Mouse (Mus musculus) T-helper 17 cell (primary cell): ENCODE measurements around the gene Gja3.

ENCODE experiments used
- in situ Hi-C, 2 experiments: fragments of 300-600 bp; cut with MboI, MseI; formaldehyde crosslinking; loops; 1 replicate in 1 of 2; 2 replicates in 1 of 2; pipeline ENCODE4 v1.15.1; 2025; ENCODE audit warnings: high pct_unique_total_duplicates in 2 of 2

Gene Gja3

DNA sequence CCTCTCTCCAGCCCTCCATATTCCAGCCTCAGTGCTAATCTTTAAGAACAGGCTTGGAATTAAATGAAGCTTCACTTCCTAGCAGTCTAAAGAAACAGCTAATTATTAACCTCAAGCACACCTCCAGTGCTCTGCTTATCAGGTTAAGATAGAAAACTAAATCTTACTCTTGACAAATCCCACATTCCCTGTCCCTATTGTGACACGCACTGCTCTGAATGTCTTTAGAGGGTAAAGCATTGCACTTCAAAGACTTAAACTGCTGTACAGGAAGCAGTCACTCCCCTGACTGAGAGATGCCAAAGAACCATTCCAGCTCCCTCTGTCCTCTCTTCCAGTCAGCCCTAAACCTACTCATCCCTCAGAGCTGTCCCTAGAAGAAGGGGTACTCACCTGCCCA, 16.5 kb downstream of the Gja3 start:
- in situ Hi-C loops = no loop called here

DNA sequence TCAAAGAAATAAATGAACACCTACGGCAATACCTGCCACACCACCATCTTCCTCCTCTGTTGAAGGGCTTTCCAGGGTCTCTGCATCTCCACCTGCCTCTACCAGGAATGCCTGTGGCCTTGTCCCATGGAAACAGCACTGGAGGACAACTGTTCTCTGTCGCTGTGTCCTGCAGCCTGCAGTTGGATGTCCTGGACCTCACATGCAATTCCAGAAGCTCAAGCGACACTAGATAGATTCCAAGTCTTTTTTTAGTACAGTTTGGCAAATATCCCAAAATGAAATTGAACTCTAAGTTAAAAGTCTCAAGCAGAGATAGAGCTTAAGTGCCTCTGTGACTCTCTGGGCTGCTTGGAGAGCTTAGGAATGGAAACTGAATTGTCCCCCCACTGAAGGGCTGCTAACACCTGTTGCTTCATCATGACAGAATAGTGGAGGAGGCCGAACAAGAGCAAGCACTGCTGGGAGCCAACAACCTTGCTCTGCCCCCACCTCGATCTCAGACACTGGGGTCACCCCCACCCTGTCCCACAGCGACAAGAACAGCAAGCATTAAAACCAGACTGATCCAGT, 22.9 kb downstream of the Gja3 start:
- in situ Hi-C loops = no loop called here

DNA sequence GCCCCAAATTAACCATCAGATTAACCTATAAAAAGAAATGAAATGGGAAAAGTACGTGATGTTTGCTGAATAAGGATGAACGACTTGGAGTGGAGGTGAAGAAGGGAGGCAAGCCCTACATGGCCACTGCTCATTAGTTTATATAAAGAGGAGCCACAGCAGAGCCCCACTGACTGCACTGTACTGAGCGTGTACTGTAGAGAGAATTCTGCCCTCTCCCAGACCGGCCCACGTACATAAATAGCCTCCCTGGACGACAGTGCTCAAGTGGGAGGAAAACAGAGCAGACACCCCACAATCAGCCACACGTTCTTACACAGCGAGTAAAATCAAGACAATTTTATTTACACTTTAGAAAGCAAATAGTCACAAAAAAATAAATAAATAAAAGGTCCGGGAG, 23.8 kb downstream of the Gja3 start:
- in situ Hi-C loops = no loop called here

DNA sequence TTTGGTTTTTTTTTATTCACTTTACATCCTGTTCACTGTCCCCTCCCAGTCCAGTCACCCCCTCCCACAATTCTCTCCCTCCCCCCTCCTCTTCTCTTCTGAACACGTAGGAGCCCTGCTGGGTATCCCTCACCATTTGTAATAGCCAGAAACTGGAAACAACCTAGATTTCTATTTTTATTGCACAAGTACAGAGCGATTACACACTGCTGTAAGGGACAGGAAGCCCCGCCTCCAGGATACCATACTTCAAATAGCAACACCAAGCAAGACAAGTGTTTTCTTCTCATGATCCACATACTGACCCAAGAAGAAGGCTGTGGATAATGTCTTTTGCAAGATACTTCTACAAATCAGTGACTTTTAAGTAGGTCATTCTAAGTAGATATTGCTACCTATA, 25.1 kb downstream of the Gja3 start:
- in situ Hi-C loops = no loop called here

DNA sequence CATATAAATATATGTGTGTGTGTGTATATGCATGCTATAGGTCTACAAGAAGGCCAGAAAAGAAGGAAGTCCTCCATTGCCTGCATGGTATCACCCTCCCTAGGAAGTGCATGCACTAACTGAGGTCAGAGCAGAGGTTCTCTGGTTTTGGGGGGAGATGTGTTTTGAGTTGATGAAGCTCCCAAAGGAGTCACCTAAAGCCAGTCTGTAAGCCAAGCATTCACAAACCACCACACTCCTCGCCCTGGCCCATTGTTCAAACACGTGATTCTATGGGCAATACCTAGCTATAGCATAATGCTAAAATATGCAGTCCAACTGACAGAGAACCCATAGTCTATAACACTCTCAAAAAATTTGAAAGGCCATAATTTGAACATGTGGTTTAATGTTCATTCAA, 39.5 kb downstream of the Gja3 start:
- in situ Hi-C loops = loop anchor here in 1 of 2 experiments (25.0 kb wide), 1 partner anchor 1681 kb away; no protein-coding TSS in a partner anchor

DNA sequence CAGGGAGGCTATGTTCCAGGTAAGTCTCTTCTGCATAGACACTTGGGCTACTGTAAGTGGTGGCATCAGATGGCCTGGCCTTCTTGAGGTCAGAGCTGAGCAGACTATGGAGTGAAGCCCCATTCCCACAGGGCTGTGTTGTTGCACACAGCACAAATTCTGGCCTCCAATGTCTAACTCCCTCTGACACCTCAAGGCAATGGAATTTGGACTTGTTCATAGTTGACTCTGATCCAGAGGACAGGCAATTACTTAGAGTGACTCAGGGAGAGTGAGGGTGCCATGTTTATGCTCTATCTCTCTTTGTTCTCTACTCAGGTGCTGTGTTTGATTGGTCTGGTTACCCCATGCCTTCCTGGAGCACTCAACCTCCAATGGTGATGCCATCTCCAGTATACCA, 41.1 kb downstream of the Gja3 start:
- in situ Hi-C loops = loop anchor here in 1 of 2 experiments (25.0 kb wide), 1 partner anchor 1680 kb away; no protein-coding TSS in a partner anchor

DNA sequence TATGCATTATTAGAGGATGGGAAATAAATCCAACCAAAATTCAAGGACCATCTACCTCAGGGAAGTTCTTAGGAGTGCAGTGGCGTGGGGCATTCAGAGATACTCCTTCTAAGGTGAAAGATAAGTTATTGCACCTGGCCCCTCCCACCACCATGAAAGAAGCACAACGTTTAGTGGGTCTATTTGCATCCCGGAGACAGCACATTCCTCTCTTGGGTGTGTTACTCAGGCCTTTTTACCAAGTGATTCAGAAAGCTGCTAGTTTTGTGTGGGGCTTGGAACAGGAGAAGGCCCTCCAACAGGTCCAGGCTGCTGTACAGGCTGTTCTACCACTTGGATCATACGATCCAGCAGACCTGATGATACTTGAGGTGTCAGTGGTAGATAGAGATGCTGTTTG, 69.3 kb downstream of the Gja3 start:
- in situ Hi-C loops = no loop called here
